Mouse (Mus musculus) cerebellum, postnatal 4 days (tissue): ENCODE results near the gene Oas1g.
"Not testable (repeated sequence)": the region's sequence is repeated elsewhere in the genome, so short reads cannot be mapped to it uniquely, and the experiment has no call there.

Experiments
- DNase-seq, 2 experiments: peaks; one replicate each; pipeline ENCODE4 v3.0.0; 2022; ENCODE audit warnings: low spot score in 2 of 2, mixed read lengths in 1 of 2

The Oas1g gene

DNA sequence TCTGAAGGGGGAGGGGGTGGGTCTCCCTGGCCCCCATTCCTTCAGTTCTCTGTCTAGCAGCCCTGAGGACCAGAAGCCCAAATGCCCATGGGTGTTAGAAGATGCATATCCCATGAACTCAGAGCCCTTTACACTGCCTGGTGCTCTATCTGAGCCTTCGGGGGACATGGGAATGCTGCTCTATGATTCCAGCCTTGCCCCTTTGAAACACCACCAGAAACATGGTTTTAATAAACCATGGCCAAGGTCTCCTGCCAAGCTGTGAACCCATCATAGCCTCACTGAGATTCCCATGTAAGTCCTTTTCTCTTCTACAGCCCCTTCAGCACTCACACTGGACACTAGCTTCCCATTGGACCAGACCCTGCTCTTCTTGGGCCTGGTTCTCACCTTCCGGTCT, 2.6 kb upstream of the Oas1g start:
- no peak for DNase-seq

DNA sequence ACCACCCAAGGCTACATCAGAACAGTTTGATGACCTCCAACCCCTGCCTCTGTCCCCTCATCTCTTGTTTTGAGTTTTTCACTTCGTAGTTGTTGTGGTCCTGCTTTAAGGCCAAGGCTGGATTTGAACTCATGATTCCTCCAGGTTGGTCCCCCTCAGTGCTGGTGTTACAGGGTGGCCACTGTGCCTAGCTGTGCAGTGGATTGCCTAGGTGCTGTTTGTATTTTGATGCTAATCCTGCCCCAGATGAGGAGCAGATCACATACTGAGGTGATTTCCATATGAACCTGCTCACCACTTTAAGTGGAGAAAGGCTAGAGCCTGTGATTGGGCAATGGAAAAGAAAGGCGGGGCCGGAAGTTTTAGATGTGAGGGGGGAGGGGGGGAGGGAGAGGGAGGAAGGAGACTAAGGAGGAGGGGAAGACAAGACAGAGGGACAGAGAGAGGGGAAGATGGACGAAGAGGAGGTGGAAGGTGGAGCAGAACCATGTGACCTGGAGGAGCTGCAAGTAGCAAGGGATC, 942 bp upstream of the Oas1g start:
- DNase-seq = not testable (repeated sequence)

- DNase-seq = no peak
Measured at GRCm38 (mm10) chr5:120887831-120888230, 418 bp upstream of the Oas1g start.

- DNase-seq = not testable (repeated sequence)
Measured at GRCm38 (mm10) chr5:120881681-120882080, 5.7 kb downstream of the Oas1g start.

DNA sequence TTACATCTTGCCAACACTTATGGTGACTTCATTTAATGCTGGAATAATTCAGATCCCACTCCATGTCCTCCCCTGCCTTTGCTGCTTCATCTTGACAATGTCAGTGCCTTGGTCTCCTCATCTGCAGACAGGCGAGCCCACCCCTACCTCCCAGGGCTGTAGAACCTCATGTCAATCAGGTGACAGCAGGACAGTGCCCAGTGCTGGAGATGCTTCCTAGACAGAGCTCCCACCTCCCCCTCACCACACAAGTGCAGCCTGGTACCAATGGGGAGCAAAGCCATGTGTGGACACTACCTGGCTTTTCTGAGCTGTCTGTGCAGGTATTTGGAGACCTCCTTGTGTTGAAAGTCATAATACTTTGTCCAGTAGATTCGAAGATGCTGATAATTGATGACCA, 8.6 kb downstream of the Oas1g start:
- not testable (repeated sequence) for DNase-seq

- not testable (repeated sequence) for DNase-seq
Measured at GRCm38 (mm10) chr5:120877407-120877806, 10.0 kb downstream of the Oas1g start.

GRCm38 (mm10) chr5:120876839-120877238, 10.6 kb downstream of the Oas1g start:
- not testable (repeated sequence) for DNase-seq

GRCm38 (mm10) chr5:120871469-120871868, 15.9 kb downstream of the Oas1g start:
- DNase-seq = no peak

GRCm38 (mm10) chr5:120870782-120871181, 16.6 kb downstream of the Oas1g start:
- DNase-seq = no peak

DNA sequence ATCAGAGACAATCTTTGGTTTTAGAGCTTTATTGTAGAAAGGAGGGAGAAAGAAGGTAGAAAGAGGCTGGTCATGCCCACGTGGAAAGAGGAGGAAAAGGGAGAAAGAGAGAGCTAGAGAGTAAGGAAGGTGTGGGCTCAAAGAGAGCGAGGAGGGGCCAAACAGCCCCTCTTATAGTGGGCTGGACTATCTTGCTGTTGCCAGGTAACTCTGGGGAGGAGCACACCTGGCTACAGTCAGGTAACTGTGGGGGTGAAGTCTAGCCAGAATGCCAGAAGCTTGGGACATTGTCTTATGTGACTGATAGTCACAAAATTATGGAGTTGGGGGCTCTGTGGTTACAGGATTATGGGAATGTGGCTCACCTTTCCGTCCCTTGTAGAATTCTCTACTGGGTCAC, 17.3 kb downstream of the Oas1g start:
- DNase-seq = no peak

GRCm38 (mm10) chr5:120869436-120870015, 17.9 kb downstream of the Oas1g start:
- no peak for DNase-seq

DNA sequence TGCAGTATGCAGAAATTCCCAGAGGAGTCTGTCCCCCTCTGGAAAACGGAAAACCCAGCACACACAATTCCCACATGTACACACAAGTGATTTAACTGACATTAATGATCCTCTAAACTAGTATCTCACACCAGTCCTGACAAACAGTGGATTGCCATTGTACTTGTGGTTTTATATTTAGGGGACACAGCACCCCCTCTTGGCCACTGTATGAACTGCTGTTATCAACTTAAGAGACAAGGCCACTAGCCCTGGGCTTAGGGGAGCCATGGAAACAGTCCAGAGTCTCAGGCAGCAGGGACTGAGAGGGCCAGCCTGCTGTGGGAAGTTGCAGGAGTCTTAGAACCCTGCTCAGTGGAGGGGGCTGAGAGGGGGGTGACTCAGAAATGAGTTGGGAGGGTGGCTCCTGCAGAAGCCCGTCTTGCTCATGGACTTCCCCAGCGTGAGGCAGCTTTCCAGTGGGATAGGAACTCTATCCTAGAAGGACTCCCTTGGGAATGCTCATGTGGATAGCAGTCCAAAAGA, 22.0 kb downstream of the Oas1g start:
- no peak for DNase-seq

DNA sequence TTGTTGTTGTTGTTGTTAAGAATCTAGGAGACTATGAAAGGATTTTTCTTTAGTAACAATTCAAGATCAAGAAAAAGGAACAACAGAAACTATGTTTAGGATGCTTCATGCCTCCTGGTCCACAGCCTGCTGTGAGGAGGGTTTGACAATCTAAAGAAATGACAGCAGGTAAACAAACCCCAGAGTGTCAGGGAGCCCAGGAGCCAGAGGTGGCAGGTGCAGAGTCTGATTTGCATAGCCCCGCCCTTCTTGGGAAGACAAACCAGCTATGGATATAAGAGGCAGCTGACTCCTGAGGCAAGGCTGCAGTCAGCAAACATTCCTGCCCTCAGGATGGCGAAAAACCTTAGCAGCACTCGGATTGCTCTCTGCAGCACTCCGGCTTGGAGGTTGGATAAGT, 26.3 kb downstream of the Oas1g start, which contains the start of gene Oas1h:
Oas1h (plus strand) TSS at position 301 of the 400 bp plus-strand sequence.
- DNase-seq = no peak

GRCm38 (mm10) chr5:120859241-120859640, 28.2 kb downstream of the Oas1g start:
- DNase-seq = no peak

DNA sequence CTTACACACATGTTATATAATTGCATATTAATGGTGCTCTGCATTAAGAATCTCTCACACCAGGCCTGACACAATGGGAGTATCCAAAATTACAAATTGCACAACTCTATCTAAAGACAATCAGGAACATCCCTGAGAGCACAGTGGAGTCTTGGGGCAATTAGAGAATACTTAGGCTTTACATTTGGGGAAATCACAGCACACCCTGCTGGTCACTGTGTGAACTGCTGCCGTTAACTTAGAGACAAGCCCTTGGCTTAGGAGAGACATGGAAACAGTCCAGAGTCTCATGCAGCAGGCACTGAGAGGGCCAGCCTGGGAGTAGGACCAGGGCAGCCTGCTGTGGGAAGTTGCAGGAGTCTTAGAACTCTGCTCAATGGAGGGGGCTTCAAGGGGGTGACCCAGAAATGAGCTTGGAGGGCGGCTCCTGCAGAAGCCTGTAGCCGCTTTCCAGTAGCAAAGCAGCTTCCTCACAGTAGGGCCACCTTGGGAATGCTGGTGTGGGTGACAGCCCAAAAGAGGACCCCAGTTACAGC, 37.7 kb downstream of the Oas1g start:
- DNase-seq = peak in 1 of 2 experiments; percentile 46

- DNase-seq = no peak
Measured at GRCm38 (mm10) chr5:120847067-120847466, 40.3 kb downstream of the Oas1g start, which contains the start of gene Oas1f. Gene Oas1f (plus strand): TSS chr5:120847367.

GRCm38 (mm10) chr5:120844713-120845112, 42.7 kb downstream of the Oas1g start:
- DNase-seq = no peak

GRCm38 (mm10) chr5:120836731-120837585, 50.5 kb downstream of the Oas1g start:
- peak in 1 of 2 experiments; percentile 62 for DNase-seq

GRCm38 (mm10) chr5:120833335-120834280, 53.8 kb downstream of the Oas1g start:
- DNase-seq = no peak

DNA sequence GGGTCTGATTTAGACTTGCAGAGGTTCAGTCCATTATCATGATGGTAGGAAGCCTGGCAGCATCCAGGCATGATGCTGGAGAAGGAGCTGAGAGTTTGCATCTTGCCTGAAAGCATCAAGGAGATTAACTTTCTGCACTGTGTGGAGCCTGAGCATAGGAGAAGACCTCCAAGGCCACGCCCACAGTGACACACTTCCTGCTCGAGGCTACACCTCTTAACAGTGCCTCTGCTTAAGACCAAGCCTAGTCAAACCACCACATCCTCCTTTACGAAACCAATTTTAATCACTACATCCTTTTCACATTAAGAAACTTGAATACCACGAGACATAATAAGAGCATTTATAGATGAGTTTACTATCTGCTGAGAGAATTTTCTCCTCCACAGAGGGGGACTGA, 56.4 kb downstream of the Oas1g start:
- no peak for DNase-seq
